Mouse (Mus musculus) frontal cortex, adult 2 months (tissue): Measurements from ENCODE around the gene Ica1. TPM values are rescaled to one million over a fixed set of nuclear protein-coding genes. Genes with fewer than 3 reads are reported as not detected.

Source experiments
- DNase-seq, 2 experiments: peaks; one replicate each; pipeline ENCODE4 v3.0.0; 2022; ENCODE audit warnings: low spot score in 1 of 2; ENCODE audit errors: extremely low spot score in 1 of 2
- polyA plus RNA-seq: library from polyadenylated mRNA; depleted of rRNA; stranded (reverse); fragments of >200 nt; gene quantifications from 2 replicates; pipeline ENCODE4 v1.2.3, GENCODE M21; 2012

The Ica1 gene
- polyA plus RNA-seq, 1 experiment = 40.2 TPM

- no peak for DNase-seq
Measured at GRCm38 (mm10) chr6:8649295-8649865, 128.9 kb downstream of the Ica1 start.

- DNase-seq = no peak
Measured at GRCm38 (mm10) chr6:8648185-8648901, 129.9 kb downstream of the Ica1 start.

GRCm38 (mm10) chr6:8647513-8648184 lies 130.6 kb downstream of the Ica1 start:
- no peak for DNase-seq

GRCm38 (mm10) chr6:8645708-8646107 lies 132.6 kb downstream of the Ica1 start:
- peak; percentile 40 to 53 for DNase-seq

- peak; percentile 63 to 76 for DNase-seq
Measured at GRCm38 (mm10) chr6:8644703-8645102, 133.6 kb downstream of the Ica1 start.

GRCm38 (mm10) chr6:8640863-8641262 lies 137.4 kb downstream of the Ica1 start:
- DNase-seq = no peak

- no peak for DNase-seq
Measured at GRCm38 (mm10) chr6:8639526-8639925, 138.8 kb downstream of the Ica1 start.

- DNase-seq = peak; percentile 44 to 56
Measured at GRCm38 (mm10) chr6:8638899-8639298, 139.4 kb downstream of the Ica1 start.

GRCm38 (mm10) chr6:8638122-8638521 lies 140.2 kb downstream of the Ica1 start:
- DNase-seq = peak; percentile 62 to 65

- DNase-seq = no peak
Measured at GRCm38 (mm10) chr6:8632701-8633100, 145.6 kb downstream of the Ica1 start.

GRCm38 (mm10) chr6:8631986-8632632 lies 146.2 kb downstream of the Ica1 start:
- no peak for DNase-seq

GRCm38 (mm10) chr6:8631362-8631761 lies 146.9 kb downstream of the Ica1 start:
- no peak for DNase-seq

GRCm38 (mm10) chr6:8630531-8630930 lies 147.8 kb downstream of the Ica1 start:
- no peak for DNase-seq

- no peak for DNase-seq
Measured at GRCm38 (mm10) chr6:8628715-8629267, 149.5 kb downstream of the Ica1 start.

- DNase-seq = no peak
Measured at GRCm38 (mm10) chr6:8628226-8628625, 150.1 kb downstream of the Ica1 start.

GRCm38 (mm10) chr6:8623045-8623444 lies 155.2 kb downstream of the Ica1 start:
- DNase-seq = peak in 1 of 2 experiments; percentile 53

- no peak for DNase-seq
Measured at GRCm38 (mm10) chr6:8619582-8620350, 158.5 kb downstream of the Ica1 start.

- no peak for DNase-seq
Measured at GRCm38 (mm10) chr6:8617369-8617768, 160.9 kb downstream of the Ica1 start.

GRCm38 (mm10) chr6:8591665-8592064 lies 186.6 kb downstream of the Ica1 start:
- no peak for DNase-seq

GRCm38 (mm10) chr6:8583892-8584291 lies 194.4 kb downstream of the Ica1 start:
- DNase-seq = no peak
